Mouse (Mus musculus) kidney, adult 11 months (tissue): ENCODE measurements at regions not wholly inside any gene's neighbourhood (a gene's known extent, or its start where the extent isn't known, plus 50 kb on each side); places are given as distances from the start of the nearest gene placed in this dataset.
"Not testable (repeated sequence)": the region's sequence is repeated elsewhere in the genome, so short reads cannot be mapped to it uniquely, and the experiment has no call there.

Source experiments
- DNase-seq: peaks from one replicate; pipeline ENCODE4 v3.0.0; 2022

DNA sequence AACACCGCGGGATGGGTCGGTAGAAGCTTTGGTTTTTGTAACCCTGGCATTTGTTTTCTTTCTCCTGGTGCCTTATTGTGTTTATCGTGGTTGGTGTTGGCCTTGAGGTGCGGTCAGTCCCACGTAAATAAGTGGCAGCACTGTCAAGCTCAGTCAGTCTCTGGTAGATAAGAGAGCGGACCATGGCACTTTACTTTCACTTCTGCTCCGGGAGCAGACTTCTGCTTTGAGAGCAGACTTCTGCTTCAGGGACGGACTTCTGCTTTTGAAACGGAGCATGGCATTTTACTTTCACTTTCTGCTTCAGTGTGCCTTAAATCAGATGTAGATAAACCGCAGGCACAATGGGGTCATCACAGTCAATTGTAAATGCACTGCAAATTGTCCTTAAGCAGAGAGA is 54.3 kb upstream of the Ccdc66 start:
- DNase-seq, result not testable (repeated sequence)

DNA sequence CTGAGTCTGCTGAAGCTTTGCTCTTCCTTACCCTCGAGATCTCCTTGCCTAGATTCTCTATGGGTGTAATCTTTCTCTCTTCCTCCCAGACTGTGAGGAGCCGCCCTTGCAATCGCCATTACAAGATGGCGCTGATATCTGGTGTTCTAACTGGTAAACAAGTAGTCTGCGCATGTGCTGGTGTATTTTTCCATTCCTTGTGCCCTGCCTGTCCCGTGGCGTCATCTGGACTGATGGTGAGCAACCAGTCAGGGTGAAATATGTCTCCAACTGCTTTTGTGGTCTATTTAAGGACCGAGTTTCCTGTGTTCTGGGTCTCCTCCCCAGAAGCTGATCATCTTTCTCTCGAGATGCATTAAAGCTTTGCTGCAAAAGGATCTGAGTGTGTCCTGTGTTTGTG is 53.7 kb upstream of the Ccdc66 start:
- DNase-seq, result not testable (repeated sequence)

DNA sequence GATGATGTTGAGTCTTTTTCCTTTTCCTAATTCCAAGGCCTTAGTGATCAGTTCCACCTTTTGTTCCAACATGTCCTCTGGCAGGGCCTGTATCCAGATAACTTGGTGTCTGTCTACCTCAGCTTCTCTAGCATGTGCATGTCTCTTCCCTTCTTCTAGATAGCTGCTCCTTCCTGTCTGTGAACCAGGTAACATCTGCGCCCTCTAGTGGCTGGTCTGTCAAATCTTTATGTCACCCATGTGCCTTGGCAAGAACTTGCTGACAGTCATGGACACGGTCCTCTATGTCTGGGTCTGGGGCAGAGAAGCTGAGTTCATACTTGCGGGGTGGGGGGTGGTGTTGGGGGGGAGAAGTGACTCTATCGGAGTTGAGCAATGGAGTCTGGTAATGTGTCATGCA is 52.2 kb upstream of the Ccdc66 start:
- peak; percentile 26 for DNase-seq

- DNase-seq, result no peak
Measured at GRCm38 (mm10) chr14:27558794-27559491, 50.7 kb upstream of the Ccdc66 start.
